Mouse (Mus musculus): ENCODE data around the gene 9530068E07Rik.

GRCm38 (mm10) chr11:52361287-52361921 lies 34.8 kb upstream of the 9530068E07Rik start:
- TF ChIP-seq POLR2A (IDR thresholded peaks at IDR 0.05; ENCODE audit: extremely low read depth, insufficient read depth, low read length) (no peak), CTCF (IDR thresholded peaks at IDR 0.05; ENCODE audit: extremely low read depth, insufficient read depth, low read length) (no peak)
